Mouse (Mus musculus): ENCODE results near the gene Impad1. TPM values are rescaled to one million over a fixed set of nuclear protein-coding genes. Genes with fewer than 3 reads are reported as not detected.

Impad1 gene
- polyA plus RNA-seq, 1 experiment from 2014 or later = 49.2 TPM

DNA sequence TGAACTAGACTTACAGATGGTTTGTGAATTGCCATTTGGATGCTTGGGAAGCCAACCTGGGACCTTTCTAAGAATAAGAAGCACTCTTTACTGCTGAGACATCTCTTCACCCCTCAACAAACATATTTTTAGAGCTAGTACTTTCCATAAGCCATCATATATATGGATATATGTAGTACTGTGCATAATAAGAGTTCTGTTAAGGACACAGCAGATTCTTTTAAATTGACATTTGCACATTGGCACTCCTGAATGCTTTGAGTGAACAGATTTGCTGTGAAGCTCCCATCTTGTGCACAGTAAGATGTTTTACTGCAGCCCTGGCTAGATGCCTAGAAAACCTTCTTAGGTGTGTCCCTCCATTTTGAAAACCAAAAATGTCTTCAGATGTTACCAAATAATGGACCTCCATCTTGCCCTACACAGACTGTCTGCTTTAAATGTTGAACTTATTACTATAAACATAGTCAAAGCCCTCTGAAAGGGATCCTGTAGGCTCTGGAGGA is 13.8 kb downstream of the Impad1 start:
- Histone ChIP-seq H3K9ac (replicated peaks) (no peak overlapping the region), H3K9me3 (peaks cover 10% of the 10 kb centered on the region; the same call in 1 of the 2 replicates), H3K4me1 (no peaks in the 10 kb centered on the region), H3K4me3 (no peak overlapping the region), H3K27me3 (no peaks in the 10 kb centered on the region), H3K36me3 (peaks cover 33% of the 10 kb centered on the region), H3K4me2 (replicated peaks) (no peak overlapping the region), H3K27ac (replicated peaks) (no peak overlapping the region)
- no peak; the same call in 1 of the 2 replicates for ATAC-seq (replicated peaks)

DNA sequence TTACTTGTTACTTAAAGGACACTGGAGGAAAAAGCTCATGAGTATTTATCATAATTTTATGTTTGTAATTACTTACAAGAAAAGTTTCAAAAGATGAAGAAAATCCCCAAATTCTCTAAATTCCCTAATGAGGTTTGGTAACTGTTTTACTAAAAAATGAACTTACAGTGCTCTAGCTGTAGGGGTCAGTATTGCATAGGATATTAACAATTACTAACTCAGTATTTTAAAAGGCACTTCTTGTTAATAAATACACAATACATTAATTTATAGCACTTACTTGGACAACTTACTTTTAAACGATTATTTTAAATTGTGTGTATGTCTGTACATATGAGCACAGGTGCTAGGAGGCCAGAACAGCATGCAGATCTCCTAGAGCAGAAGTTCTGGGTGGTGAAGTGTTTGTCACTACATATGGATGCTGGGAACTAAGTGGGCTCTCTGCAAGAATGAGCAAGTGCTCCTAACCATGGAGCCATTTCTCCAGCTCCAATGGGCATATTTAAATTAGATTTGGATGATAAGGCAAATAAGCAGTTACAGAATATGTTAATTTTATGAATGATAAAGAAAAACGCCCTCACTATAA is 21.5 kb downstream of the Impad1 start:
- H3K4me2 ChIP-seq (replicated peaks) = no peak overlapping the region
- H3K9me3 ChIP-seq = no peaks in the 10 kb centered on the region
- peaks cover 29% of the 10 kb centered on the region for H3K36me3 ChIP-seq
- no peaks in the 10 kb centered on the region for H3K27me3 ChIP-seq
- H3K9ac ChIP-seq (replicated peaks) = no peak overlapping the region
- H3K4me1 ChIP-seq = no peaks in the 10 kb centered on the region
- no peak overlapping the region for H3K27ac ChIP-seq (replicated peaks)
- 70% methylated on average over 2 of the region's 2 CpGs for WGBS
- no peak overlapping the region for H3K4me3 ChIP-seq
- peak; percentile 81 for ATAC-seq (replicated peaks)

DNA sequence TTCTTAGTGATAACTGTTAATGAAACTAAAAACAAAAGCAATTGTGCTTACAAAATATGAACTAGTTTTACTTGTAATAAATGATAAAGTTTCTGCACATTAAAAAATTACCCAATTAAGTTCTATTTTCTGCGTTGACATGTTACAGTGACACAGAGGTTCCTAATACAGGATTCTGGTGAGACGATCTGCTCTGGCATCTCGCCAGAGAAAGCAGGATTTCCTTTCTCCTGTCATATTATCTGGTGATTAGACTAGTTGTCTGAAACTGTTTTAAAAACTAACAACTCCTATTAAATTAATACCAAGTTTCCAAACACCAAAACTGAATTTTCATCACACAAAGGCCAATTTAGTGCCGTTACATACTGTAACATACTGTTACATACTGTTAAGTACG is 27.3 kb downstream of the Impad1 start:
- Histone ChIP-seq H3K4me3 (no peak overlapping the region), H3K9me3 (no peaks in the 10 kb centered on the region), H3K4me2 (replicated peaks) (no peak overlapping the region), H3K27ac (replicated peaks) (no peak overlapping the region), H3K36me3 (peaks cover 15% of the 10 kb centered on the region), H3K27me3 (no peaks in the 10 kb centered on the region), H3K4me1 (no peaks in the 10 kb centered on the region), H3K9ac (replicated peaks) (no peak overlapping the region)
- ATAC-seq (replicated peaks) = no peak
- 60% methylated on average over 5 of the region's 5 CpGs for WGBS

DNA sequence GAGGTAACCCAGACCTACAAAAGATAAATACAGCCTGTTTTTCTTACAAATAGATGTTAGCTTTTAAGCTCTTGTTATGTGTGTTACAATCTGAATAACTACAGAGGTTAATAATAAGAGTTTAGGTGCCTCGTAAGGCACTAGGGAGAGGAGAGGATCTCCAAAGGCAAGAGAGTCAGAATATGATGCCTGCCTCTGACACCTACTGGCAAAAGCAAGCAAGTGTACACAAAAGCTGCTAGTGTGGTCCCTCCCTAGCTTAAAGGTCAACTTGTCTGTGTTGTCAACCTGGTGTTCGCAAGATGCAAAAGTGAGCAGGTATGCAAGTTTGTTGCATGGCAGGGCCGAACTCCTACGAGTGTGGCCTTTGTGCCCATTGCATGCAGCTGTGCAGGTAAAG is 34.8 kb downstream of the Impad1 start:
- no peak overlapping the region for H3K9ac ChIP-seq (replicated peaks)
- H3K36me3 ChIP-seq = no peaks in the 10 kb centered on the region; the same call in 1 of the 2 replicates
- no peak overlapping the region for H3K4me3 ChIP-seq
- H3K27ac ChIP-seq (replicated peaks) = no peak overlapping the region
- no peaks in the 10 kb centered on the region for H3K27me3 ChIP-seq
- no peaks in the 10 kb centered on the region for H3K9me3 ChIP-seq
- no peak overlapping the region for H3K4me2 ChIP-seq (replicated peaks)
- no peaks in the 10 kb centered on the region for H3K4me1 ChIP-seq
- no peak for ATAC-seq (replicated peaks)
- WGBS = 89% methylated on average over 4 of the region's 4 CpGs

DNA sequence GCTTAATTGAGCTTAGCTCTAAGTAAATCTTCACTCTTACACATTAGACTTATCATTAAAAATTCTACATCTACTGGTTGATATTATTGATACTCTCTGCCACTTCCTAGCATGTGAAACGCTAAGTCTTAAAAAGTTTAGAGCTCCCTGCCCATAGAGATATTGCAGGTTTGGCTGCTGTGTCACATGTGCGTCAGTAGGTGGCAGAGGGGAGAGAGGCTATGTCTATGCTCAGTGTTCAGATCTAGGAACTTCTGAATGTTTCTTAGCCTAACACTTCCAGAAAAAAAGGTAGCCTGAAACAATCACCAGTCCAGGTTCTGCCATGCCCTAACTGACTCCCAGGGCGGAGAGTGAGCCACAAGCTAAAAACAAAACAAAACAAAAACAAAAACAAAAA is 63.7 kb downstream of the Impad1 start:
- no peaks in the 10 kb centered on the region for H3K4me1 ChIP-seq
- H3K9ac ChIP-seq (replicated peaks) = no peak overlapping the region
- H3K9me3 ChIP-seq = no peaks in the 10 kb centered on the region
- ATAC-seq (replicated peaks) = peak; percentile 38; the same call in 1 of the 2 replicates
- no peaks in the 10 kb centered on the region for H3K27me3 ChIP-seq
- no peak overlapping the region for H3K4me3 ChIP-seq
- H3K4me2 ChIP-seq (replicated peaks) = no peak overlapping the region
- H3K36me3 ChIP-seq = no peaks in the 10 kb centered on the region
- WGBS = 65% methylated on average over 3 of the region's 3 CpGs
- H3K27ac ChIP-seq (replicated peaks) = no peak overlapping the region

DNA sequence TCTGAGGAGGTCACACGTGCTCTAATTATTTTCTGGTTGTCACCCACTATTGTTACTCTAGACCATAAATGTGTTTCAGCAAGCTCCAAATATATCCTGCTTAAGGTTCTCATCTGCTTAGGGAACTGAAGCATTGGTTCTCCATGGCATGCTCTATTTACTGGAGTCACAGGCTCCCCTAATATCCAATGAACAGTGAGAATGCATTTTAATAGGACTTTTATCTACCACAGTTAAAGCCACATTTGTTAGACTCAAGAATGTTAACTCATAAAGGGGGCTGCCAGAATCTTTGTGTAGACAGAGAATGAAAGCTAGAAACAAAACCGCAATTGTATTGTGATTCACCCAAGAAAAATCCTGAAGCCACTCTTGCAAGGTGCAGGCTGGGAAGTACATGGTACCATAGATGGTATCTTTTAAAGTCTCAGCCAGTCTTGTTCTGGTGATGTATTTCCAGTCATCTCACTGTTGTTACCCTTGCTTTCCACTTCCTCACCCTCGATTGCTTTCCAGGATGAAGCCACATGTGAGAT is 66.8 kb downstream of the Impad1 start:
- no peaks in the 10 kb centered on the region for H3K4me1 ChIP-seq
- H3K9me3 ChIP-seq = no peaks in the 10 kb centered on the region
- H3K27ac ChIP-seq (replicated peaks) = no peak overlapping the region
- 86% methylated on average over 3 of the region's 3 CpGs for WGBS
- H3K4me2 ChIP-seq (replicated peaks) = no peak overlapping the region
- H3K36me3 ChIP-seq = no peaks in the 10 kb centered on the region
- H3K9ac ChIP-seq (replicated peaks) = no peak overlapping the region
- ATAC-seq (replicated peaks) = no peak
- H3K4me3 ChIP-seq = no peak overlapping the region
- H3K27me3 ChIP-seq = no peaks in the 10 kb centered on the region

DNA sequence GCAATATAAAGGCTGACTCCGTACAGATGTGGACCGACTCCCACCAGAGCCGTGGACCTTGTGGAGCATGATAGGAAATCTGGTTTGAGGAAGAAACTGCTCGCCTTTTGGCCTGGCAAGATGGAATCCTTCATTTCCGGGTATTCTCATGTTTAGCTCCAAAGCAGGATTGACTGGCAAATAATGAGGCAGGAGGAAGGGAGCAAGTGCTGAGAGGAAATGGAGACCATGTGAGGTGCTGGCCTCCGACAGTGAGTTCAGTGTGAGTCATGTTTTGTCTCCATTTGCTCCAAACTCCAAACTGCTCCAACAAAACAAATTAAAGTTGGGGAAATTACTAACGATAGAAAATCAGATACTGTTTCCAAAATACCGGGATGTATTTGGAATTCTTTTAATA is 69.3 kb downstream of the Impad1 start:
- 84% methylated on average over 8 of the region's 8 CpGs for WGBS
- H3K4me1 ChIP-seq = no peaks in the 10 kb centered on the region
- H3K4me2 ChIP-seq (replicated peaks) = no peak overlapping the region
- H3K9me3 ChIP-seq = no peaks in the 10 kb centered on the region
- H3K27ac ChIP-seq (replicated peaks) = no peak overlapping the region
- no peak overlapping the region for H3K4me3 ChIP-seq
- no peaks in the 10 kb centered on the region for H3K36me3 ChIP-seq
- ATAC-seq (replicated peaks) = no peak
- no peaks in the 10 kb centered on the region for H3K27me3 ChIP-seq
- H3K9ac ChIP-seq (replicated peaks) = no peak overlapping the region

DNA sequence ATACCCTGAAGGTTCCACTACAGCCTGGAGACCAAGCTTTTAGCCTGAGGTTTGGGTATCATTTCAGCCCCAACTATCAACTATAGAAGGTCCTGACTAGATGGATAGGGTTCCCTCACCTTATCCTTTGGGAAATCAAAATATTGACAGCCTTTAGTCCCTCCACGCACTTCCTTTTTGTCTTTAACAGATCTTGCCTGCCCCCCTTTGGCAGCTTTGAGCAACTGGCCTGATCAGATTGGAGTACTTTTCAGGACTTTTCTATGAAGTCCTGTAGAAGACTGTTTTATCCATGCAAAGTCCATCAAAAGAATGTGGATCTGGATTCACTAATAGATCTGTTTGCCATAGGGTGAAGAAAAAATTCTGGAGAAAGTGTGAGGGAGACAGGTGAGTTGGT is 71.1 kb downstream of the Impad1 start:
- no peak for ATAC-seq (replicated peaks)
- Histone ChIP-seq H3K4me1 (no peaks in the 10 kb centered on the region), H3K4me3 (no peak overlapping the region), H3K4me2 (replicated peaks) (no peak overlapping the region), H3K27me3 (no peaks in the 10 kb centered on the region), H3K27ac (replicated peaks) (no peak overlapping the region), H3K9me3 (no peaks in the 10 kb centered on the region), H3K36me3 (no peaks in the 10 kb centered on the region), H3K9ac (replicated peaks) (no peak overlapping the region)
- WGBS = 42% methylated on average over 1 of the region's 1 CpGs

DNA sequence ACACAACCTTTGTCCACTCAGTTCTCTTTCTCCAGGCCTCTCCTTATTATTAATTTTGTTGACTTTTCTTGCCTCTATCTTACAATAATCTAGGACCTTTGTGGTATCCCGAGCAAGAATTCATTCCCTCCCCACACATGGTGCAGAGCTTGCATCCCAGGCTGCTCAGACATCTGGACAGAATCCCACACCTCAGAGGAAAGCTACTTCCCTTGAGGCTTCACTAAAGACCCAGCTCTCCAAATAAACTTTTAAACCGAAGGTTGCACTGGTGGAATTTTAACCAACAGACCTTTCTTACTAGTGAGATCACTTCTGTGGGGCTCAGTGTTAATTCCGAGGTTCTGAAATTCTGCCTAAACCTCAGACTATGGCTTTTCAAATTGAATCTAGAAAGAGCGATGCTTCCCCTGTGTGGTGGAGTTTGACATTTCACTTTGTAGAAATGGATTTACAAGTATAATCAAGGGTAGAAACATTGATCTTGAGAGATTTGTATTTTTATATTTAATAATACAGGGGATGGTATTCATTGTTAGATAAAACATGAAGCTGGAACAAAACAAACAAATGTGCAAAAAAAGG is 75.3 kb downstream of the Impad1 start:
- H3K9me3 ChIP-seq = no peaks in the 10 kb centered on the region
- ATAC-seq (replicated peaks) = peak; percentile 58; the same call in 1 of the 2 replicates
- no peaks in the 10 kb centered on the region for H3K4me1 ChIP-seq
- no peak overlapping the region for H3K27ac ChIP-seq (replicated peaks)
- H3K36me3 ChIP-seq = no peaks in the 10 kb centered on the region
- H3K27me3 ChIP-seq = no peaks in the 10 kb centered on the region
- no peak overlapping the region for H3K4me3 ChIP-seq
- no peak overlapping the region for H3K9ac ChIP-seq (replicated peaks)
- 76% methylated on average over 4 of the region's 4 CpGs for WGBS
- no peak overlapping the region for H3K4me2 ChIP-seq (replicated peaks)

Data from forebrain, embryonic 15.5 days (tissue).